Mouse (Mus musculus) ES-E14 (cell line): ENCODE measurements around the gene Pla1a. TPM values are rescaled to one million over a fixed set of nuclear protein-coding genes. Genes with fewer than 3 reads are reported as not detected.

Source experiments
- DNase-seq: peaks from one replicate; pipeline ENCODE4 v3.0.0-alpha.2; 2013; ENCODE audit warnings: low read depth, low spot score
- H3K27ac ChIP-seq: 2 replicates; pipeline ENCODE4 v1.5.1; 2012; ENCODE audit warnings: low read depth, mild to moderate bottlenecking, low read length, moderate library complexity, mixed read lengths; ENCODE audit not compliant: poor library complexity, insufficient read depth, severe bottlenecking
- H3K36me3 ChIP-seq: 2 replicates; pipeline ENCODE4 v1.6.1; 2012; ENCODE audit warnings: mild to moderate bottlenecking, low read length, moderate library complexity, mixed read lengths; ENCODE audit not compliant: control insufficient read depth, poor library complexity, insufficient read depth, severe bottlenecking
- H3K4me1 ChIP-seq, 2 experiments: fragments of 150-350 bp in 1 of 2; sonication (generic) in 1 of 2; 2 replicates each; pipeline ENCODE4 v1.6.1; 2012; ENCODE audit warnings: low read length in 2 of 2, mild to moderate bottlenecking in 1 of 2, mixed read lengths in 1 of 2; ENCODE audit not compliant: control insufficient read depth in 2 of 2, insufficient read depth in 2 of 2, poor library complexity in 1 of 2
- H3K4me3 ChIP-seq, 2 experiments: fragments of 150-350 bp in 1 of 2; sonication (generic) in 1 of 2; 2 replicates each; pipeline ENCODE4 v1.5.1; 2012; ENCODE audit warnings: low read length in 2 of 2, low read depth in 1 of 2, mild to moderate bottlenecking in 1 of 2, mixed read lengths in 1 of 2; ENCODE audit not compliant: insufficient read depth in 1 of 2, poor library complexity in 1 of 2, severe bottlenecking in 1 of 2
- H3K9ac ChIP-seq: 2 replicates; pipeline ENCODE4 v1.6.1; 2012; ENCODE audit warnings: low read depth, mild to moderate bottlenecking, low read length, mixed read lengths; ENCODE audit not compliant: poor library complexity, insufficient read depth, severe bottlenecking
- H3K9me3 ChIP-seq: fragments of 150-350 bp; sonication (generic); 2 replicates; pipeline ENCODE4 v1.6.1; 2012; ENCODE audit warnings: low read depth, mild to moderate bottlenecking, low read length; ENCODE audit not compliant: control insufficient read depth, insufficient read depth
- CHD2 ChIP-seq: IDR thresholded peaks from 2 replicates; pipeline ENCODE4 v1.6.1; 2014; ENCODE audit warnings: mild to moderate bottlenecking, low read depth, low read length, inconsistent platforms
- HCFC1 ChIP-seq: IDR thresholded peaks from 2 replicates; pipeline ENCODE4 v1.6.1; 2012; ENCODE audit warnings: low read length, inconsistent platforms, borderline replicate concordance; ENCODE audit not compliant: insufficient read depth
- MAFK ChIP-seq: IDR thresholded peaks from 2 replicates; pipeline ENCODE4 v1.6.1; 2014; ENCODE audit warnings: mild to moderate bottlenecking, low read depth, low read length, inconsistent platforms; ENCODE audit not compliant: insufficient read depth
- ZC3H11A ChIP-seq: IDR thresholded peaks from 2 replicates; pipeline ENCODE4 v1.6.1; 2012; ENCODE audit warnings: low read depth, mild to moderate bottlenecking, inconsistent platforms, low read length, borderline replicate concordance
- ZNF384 ChIP-seq: IDR thresholded peaks from 2 replicates; pipeline ENCODE4 v1.6.1; 2012; ENCODE audit warnings: low read depth, low read length, inconsistent platforms
- in situ Hi-C, 2 experiments: fragments of 600-800 bp; cut with MboI; formaldehyde crosslinking; loops; one replicate each; pipeline ENCODE4 v1.15.1; 2025; ENCODE audit warnings: low sequenced_read_pairs in 2 of 2, inconsistent platforms in 1 of 2; ENCODE audit not compliant: unreplicated experiment in 2 of 2
- total RNA-seq: library from RNA; depleted of rRNA; stranded (reverse); fragments of 300-350 nt; gene quantifications from 2 replicates; pipeline ENCODE4 v1.2.3, GENCODE M21; 2012

Gene Pla1a
- total RNA-seq, 1 experiment: 4.9 TPM

DNA sequence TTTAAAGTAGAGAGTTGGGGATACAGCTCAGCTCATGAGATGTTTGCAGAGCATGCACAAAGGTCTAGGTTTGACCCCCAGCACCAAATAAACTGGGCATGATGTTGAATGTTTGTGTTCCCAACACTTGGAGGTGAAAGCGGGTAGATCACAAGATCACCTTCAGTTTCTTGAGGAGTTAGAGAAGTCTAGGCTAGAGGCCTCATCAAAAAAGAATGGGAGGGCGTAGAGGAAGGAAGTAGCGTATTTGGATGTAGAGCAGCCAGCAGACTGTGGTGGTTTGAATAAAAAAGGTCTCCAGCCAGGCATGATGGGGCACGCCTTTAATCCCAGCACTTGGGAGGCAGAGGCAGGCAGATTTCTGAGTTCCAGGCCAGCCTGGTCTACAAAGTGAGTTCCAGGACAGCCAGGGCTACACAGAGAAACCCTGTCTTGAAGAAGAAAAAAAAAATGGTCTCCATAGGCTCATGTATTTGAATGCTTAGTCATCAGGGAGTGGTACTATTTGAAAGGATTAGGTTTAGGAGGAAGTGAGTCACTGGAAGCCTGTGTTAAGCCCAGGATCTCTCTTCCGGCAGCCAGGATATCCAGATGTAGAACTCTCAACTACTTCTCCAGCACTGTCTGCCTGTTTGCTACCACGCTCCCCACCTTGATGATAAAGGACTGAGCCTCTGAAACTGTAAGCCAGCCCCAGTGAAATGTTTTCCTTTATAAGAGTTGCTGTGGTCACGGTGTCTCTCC, 10.9 kb upstream of the Pla1a start:
- Histone ChIP-seq H3K4me3 (peak overlapping the region in 1 of 2 experiments; percentile 27; a peak in 1 of 4 replicates), H3K36me3 (peaks cover 25% of the 10 kb centered on the region), H3K4me1 (peaks cover 6 to 8% of the 10 kb centered on the region in 2 experiments; a peak in 3 of 4 replicates), H3K27ac (peak overlapping the region; percentile 97), H3K9ac (peak overlapping the region; percentile 50; the same call in 1 of the 2 replicates), H3K9me3 (no peaks in the 10 kb centered on the region)
- no peak for TF ChIP-seq MAFK
- no peak for TF ChIP-seq HCFC1
- TF ChIP-seq ZNF384: no peak
- TF ChIP-seq CHD2: no peak
- no peak for TF ChIP-seq ZC3H11A
- peak; percentile 45 for DNase-seq
- in situ Hi-C loops: no loop called here

- H3K4me1 ChIP-seq: peaks cover 6% of the 10 kb centered on the region in 2 experiments; a peak in 3 of 4 replicates
- in situ Hi-C loops: no loop called here
- H3K9ac ChIP-seq: peak overlapping the region; percentile 53; the same call in 1 of the 2 replicates
- no peak overlapping the region for H3K4me3 ChIP-seq
- peak overlapping the region; percentile 92 for H3K27ac ChIP-seq
- no peaks in the 10 kb centered on the region for H3K9me3 ChIP-seq
- peaks cover 23% of the 10 kb centered on the region for H3K36me3 ChIP-seq
- TF ChIP-seq MAFK (no peak), HCFC1 (no peak), ZNF384 (no peak), CHD2 (no peak), ZC3H11A (no peak)
- no peak for DNase-seq
Observed at GRCm38 (mm10) chr16:38442216-38442615, 9.3 kb upstream of the Pla1a start.

DNA sequence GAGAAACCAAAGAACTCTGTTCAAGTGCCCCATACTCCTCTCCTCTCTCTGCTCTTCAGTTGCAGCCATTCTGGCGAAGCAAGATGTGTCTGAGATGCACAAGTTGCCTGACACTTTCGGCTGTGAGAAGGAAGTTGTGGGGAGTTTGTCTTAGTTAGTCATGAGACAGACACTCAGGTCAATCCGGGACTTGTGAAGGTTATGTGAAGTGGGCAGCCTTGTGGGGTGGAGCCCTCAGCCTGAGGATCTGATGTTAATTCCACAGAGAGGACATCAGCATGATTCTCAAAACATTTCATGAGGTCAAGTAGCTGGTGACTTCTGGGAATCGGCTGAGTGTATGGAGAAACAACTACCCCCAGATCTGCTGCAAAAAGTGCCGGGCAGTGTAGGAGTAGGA, 8.7 kb upstream of the Pla1a start:
- Histone ChIP-seq H3K36me3 (peaks cover 19% of the 10 kb centered on the region), H3K9me3 (no peaks in the 10 kb centered on the region), H3K27ac (no peak overlapping the region), H3K4me1 (peaks cover 6% of the 10 kb centered on the region in 2 experiments; a peak in 3 of 4 replicates), H3K4me3 (no peak overlapping the region), H3K9ac (no peak overlapping the region)
- in situ Hi-C loops: no loop called here
- DNase-seq: no peak
- TF ChIP-seq HCFC1: no peak
- no peak for TF ChIP-seq ZNF384
- no peak for TF ChIP-seq MAFK
- TF ChIP-seq CHD2: no peak
- TF ChIP-seq ZC3H11A: no peak

DNA sequence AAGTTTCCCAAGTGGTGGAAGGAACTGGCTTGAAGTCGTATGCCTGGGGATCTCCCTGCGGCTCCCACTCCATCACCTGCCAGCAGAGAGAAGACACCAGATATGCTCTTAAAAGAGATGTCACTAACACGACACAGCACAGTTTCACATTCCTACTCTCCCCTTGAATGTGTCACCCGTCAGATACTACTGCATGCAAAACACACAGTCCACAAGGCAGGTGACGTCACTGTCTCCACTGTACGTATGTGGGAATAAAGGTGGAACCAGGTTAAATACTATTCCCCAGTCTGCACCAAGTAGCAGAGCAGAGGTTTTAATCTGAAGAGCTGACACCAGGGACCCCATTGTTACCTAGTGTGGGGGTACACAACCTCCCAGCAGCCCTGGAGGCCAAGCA, 7.5 kb upstream of the Pla1a start:
- no peak overlapping the region for H3K4me3 ChIP-seq
- H3K4me1 ChIP-seq: peaks cover 4% of the 10 kb centered on the region in 2 experiments; a peak in 3 of 4 replicates
- in situ Hi-C loops: no loop called here
- H3K27ac ChIP-seq: no peak overlapping the region
- no peaks in the 10 kb centered on the region for H3K9me3 ChIP-seq
- H3K9ac ChIP-seq: no peak overlapping the region
- TF ChIP-seq ZNF384: no peak
- no peak for TF ChIP-seq ZC3H11A
- no peak for TF ChIP-seq HCFC1
- TF ChIP-seq CHD2: no peak
- no peak for TF ChIP-seq MAFK
- H3K36me3 ChIP-seq: peaks cover 12% of the 10 kb centered on the region; the same call in 1 of the 2 replicates
- DNase-seq: no peak
